Mouse (Mus musculus): ENCODE data around the gene Zcchc8. TPM values are rescaled to one million over a fixed set of nuclear protein-coding genes. Genes with fewer than 3 reads are reported as not detected.

The Zcchc8 gene
- polyA plus RNA-seq, 1 experiment from 2014 or later: 51.9 TPM

DNA sequence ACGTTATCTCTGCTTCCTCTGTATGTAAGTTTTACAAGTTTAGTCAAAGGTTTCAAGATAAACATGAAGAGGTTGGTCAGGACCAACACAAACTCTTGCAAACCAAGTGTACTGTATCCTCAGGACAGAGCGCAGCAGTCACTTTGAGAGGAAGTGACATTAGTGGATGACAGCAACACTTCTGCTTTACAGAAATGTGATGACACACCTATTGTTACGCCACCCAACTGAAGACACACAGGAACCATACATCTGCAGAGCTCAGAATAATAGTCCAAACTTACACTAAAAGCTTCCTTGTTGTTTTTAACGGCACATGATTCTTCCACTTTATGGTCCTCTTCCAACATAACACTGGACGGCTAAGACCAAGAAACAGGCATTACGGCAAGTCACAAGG lies 7.1 kb downstream of the Zcchc8 start:
- Histone ChIP-seq H3K9me3 (replicated peaks) (no peaks in the 10 kb centered on the region), H3K4me2 (no peak overlapping the region), H3K4me3 (no peak overlapping the region), H3K4me1 (peaks cover 19% of the 10 kb centered on the region), H3K36me3 (peaks cover 98% of the 10 kb centered on the region), H3K27me3 (replicated peaks) (no peaks in the 10 kb centered on the region), H3K27ac (no peak overlapping the region), H3K9ac (no peak overlapping the region)
- 90% methylated on average over 6 of the region's 6 CpGs for WGBS (ENCODE audit: insufficient replicate concordance)
- ATAC-seq: no peak

- Histone ChIP-seq H3K4me1 (no peaks in the 10 kb centered on the region), H3K9ac (no peak overlapping the region), H3K4me2 (no peak overlapping the region), H3K9me3 (replicated peaks) (no peaks in the 10 kb centered on the region), H3K27me3 (replicated peaks) (no peaks in the 10 kb centered on the region), H3K36me3 (peaks cover 99% of the 10 kb centered on the region), H3K27ac (no peak overlapping the region), H3K4me3 (no peak overlapping the region)
- ATAC-seq: no peak
- WGBS (ENCODE audit: insufficient replicate concordance): 89% methylated on average over 4 of the region's 4 CpGs
Measured at GRCm38 (mm10) chr5:123709571-123709970, 11.3 kb downstream of the Zcchc8 start.

- ATAC-seq: no peak
- Histone ChIP-seq H3K4me1 (no peaks in the 10 kb centered on the region), H3K4me3 (no peak overlapping the region), H3K27me3 (replicated peaks) (no peaks in the 10 kb centered on the region), H3K4me2 (no peak overlapping the region), H3K36me3 (peaks cover 99% of the 10 kb centered on the region), H3K27ac (no peak overlapping the region), H3K9me3 (replicated peaks) (no peaks in the 10 kb centered on the region), H3K9ac (no peak overlapping the region)
- WGBS (ENCODE audit: insufficient replicate concordance): 92% methylated on average over 12 of the region's 12 CpGs
Measured at GRCm38 (mm10) chr5:123708598-123708997, 12.3 kb downstream of the Zcchc8 start.

GRCm38 (mm10) chr5:123700625-123701024 lies 20.3 kb downstream of the Zcchc8 start:
- Histone ChIP-seq H3K27me3 (replicated peaks) (no peaks in the 10 kb centered on the region), H3K4me2 (no peak overlapping the region), H3K4me1 (no peaks in the 10 kb centered on the region), H3K27ac (no peak overlapping the region), H3K9ac (no peak overlapping the region), H3K9me3 (replicated peaks) (no peaks in the 10 kb centered on the region), H3K4me3 (no peak overlapping the region), H3K36me3 (peaks cover 86% of the 10 kb centered on the region)
- ATAC-seq: no peak
- WGBS (ENCODE audit: insufficient replicate concordance): 81% methylated on average over 11 of the region's 11 CpGs

GRCm38 (mm10) chr5:123699198-123699597 lies 21.7 kb downstream of the Zcchc8 start:
- no peak overlapping the region for H3K9ac ChIP-seq
- H3K36me3 ChIP-seq: peaks cover 72% of the 10 kb centered on the region
- ATAC-seq: 0 out of 2 replicates have a peak, but pooled peaks have one; percentile 24
- 27% methylated on average over 3 of the region's 3 CpGs for WGBS (ENCODE audit: insufficient replicate concordance)
- H3K4me1 ChIP-seq: no peaks in the 10 kb centered on the region
- no peaks in the 10 kb centered on the region for H3K27me3 ChIP-seq (replicated peaks)
- no peak overlapping the region for H3K4me3 ChIP-seq
- H3K4me2 ChIP-seq: no peak overlapping the region
- no peak overlapping the region for H3K27ac ChIP-seq
- no peaks in the 10 kb centered on the region for H3K9me3 ChIP-seq (replicated peaks)

- ATAC-seq: no peak
- Histone ChIP-seq H3K27ac (no peak overlapping the region), H3K9me3 (replicated peaks) (no peaks in the 10 kb centered on the region), H3K9ac (no peak overlapping the region), H3K36me3 (peaks cover 49% of the 10 kb centered on the region), H3K4me3 (no peak overlapping the region), H3K4me1 (no peaks in the 10 kb centered on the region), H3K4me2 (no peak overlapping the region), H3K27me3 (replicated peaks) (no peaks in the 10 kb centered on the region)
- WGBS (ENCODE audit: insufficient replicate concordance): 70% methylated on average over 4 of the region's 4 CpGs
Measured at GRCm38 (mm10) chr5:123696961-123697360, 23.9 kb downstream of the Zcchc8 start.

GRCm38 (mm10) chr5:123696244-123696643 lies 24.7 kb downstream of the Zcchc8 start:
- H3K4me2 ChIP-seq: no peak overlapping the region
- ATAC-seq: no peak
- H3K27ac ChIP-seq: no peak overlapping the region
- no peak overlapping the region for H3K4me3 ChIP-seq
- H3K9ac ChIP-seq: no peak overlapping the region
- 88% methylated on average over 7 of the region's 7 CpGs for WGBS (ENCODE audit: insufficient replicate concordance)
- H3K27me3 ChIP-seq (replicated peaks): no peaks in the 10 kb centered on the region
- peaks cover 42% of the 10 kb centered on the region for H3K36me3 ChIP-seq
- H3K4me1 ChIP-seq: no peaks in the 10 kb centered on the region
- H3K9me3 ChIP-seq (replicated peaks): no peaks in the 10 kb centered on the region

DNA sequence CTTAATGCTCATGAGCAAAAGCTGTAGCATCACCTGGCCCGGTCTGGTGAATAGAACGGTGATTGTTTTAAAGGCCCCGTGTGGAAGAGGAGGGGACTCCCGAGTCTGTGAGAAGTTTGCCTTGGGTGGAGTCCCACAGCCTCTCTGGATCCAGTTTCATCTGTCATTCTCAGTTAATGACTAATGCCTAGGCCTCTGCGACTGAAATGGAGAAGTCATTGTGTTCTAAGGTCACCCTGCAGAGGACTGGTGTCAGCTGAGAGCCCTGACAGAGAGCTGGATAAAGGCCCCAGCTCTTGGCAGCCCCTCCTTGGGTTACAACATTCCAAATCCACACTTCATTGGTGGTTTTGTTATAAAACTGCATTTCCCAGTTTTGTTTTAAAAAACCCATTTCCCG lies 26.4 kb downstream of the Zcchc8 start:
- Histone ChIP-seq H3K9ac (no peak overlapping the region), H3K4me2 (no peak overlapping the region), H3K27ac (no peak overlapping the region), H3K36me3 (peaks cover 24% of the 10 kb centered on the region), H3K9me3 (replicated peaks) (no peaks in the 10 kb centered on the region), H3K27me3 (replicated peaks) (no peaks in the 10 kb centered on the region), H3K4me3 (no peak overlapping the region), H3K4me1 (no peaks in the 10 kb centered on the region)
- 59% methylated on average over 6 of the region's 6 CpGs for WGBS (ENCODE audit: insufficient replicate concordance)
- no peak for ATAC-seq

DNA sequence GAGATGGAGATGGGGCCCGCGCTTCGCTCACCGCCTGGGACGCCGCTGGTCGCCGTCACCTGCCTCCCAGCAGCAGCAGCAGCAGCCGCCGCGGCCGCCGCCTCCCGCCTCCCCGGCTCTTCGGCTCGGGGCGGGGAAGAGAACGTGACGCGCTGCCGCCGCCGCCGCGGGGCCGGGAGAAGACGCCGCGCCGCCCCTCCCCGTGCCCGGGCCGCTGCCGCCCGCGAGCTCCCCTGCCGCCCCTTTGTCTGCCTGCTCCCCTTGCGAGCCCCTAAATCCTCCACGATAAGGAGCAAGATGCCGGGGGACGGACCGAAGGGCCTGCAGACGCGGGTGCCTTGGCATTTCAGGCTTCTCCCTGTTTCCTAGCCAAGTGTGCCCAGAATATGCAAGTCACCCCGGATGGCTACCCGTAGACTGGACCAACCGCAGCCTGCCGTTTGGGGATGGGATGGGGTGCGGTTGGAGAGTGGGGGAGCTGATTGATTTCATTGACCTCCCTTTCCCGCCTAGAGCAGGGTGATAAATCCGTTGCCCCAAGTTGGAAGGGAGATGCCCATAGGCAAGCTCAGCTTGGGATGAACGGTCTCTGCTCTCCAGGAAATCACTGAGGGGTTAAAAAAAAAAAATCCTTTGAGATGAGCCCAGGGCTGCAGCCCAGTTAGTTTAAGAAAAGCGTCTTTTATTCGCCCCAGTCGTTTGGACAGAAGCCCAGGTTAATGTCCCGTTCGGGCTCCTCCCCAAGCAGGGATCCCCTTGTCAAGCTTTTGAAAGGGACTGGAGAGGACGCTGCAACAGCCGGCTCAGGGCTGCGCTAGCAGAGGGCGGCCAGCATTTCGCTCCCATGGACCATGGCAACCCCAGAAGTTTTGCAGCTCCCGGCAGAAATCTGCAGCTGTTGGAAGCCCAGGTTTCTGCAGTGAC lies 36.4 kb downstream of the Zcchc8 start, which contains the start of gene Clip1:
TSS of gene Clip1 (minus strand) at position 398 of the 924 bp plus-strand sequence.
- Histone ChIP-seq H3K9me3 (replicated peaks) (no peaks in the 10 kb centered on the region), H3K4me2 (peak within 1 kb of the TSS; percentile 99), H3K27me3 (replicated peaks) (peaks cover 22% of the 10 kb centered on the region), H3K4me3 (peak within 1 kb of the TSS; percentile 76), H3K36me3 (no peaks in the 10 kb centered on the region), H3K4me1 (peaks cover 30% of the 10 kb centered on the region), H3K27ac (peak within 1 kb of the TSS; percentile 76), H3K9ac (peak within 1 kb of the TSS; percentile 92)
- peak; percentile 79 for ATAC-seq
- WGBS (ENCODE audit: insufficient replicate concordance): 1% methylated on average over 52 of the region's 64 CpGs

DNA sequence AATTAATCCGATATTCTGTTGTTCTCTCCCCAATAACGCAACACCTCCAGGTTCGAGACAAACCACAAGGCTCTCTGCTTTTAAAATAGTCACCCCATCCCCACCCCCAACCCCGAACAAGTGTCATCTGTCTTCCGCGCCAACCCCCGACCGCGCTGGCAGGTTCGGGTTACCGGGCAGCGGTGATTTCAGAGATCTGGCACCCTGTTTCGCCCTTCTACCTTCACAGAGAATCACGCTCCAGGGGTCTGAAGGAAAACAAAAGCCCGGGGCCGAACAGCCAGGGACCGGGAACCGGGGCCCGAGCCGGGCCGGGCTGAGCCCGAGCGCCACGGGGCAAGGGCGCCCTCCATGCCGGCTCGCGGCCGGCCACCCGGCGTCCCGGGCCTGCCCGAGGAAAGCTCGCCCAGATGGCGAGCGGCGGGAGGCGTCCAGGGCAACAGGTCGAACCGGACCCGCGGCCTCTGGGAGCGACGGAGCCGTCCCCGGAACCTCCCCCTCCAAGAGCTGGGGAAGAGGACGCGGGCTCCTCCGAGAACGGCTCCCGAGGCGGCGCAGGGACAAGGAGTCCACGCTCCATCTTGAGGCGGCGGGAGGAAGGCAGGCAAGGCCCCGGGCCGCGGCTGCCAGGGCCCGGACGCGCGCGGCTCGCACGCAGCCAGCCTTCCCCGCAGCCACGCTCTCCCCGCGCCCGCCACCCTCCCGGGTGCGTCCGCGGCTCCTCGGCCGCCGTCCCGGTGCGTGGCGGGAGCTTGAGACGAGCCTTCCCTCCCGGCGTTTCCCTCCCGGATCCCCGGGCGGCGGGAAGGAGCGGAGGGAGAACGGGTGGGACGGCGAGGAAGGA lies 37.3 kb downstream of the Zcchc8 start:
- Histone ChIP-seq H3K4me2 (peak overlapping the region; percentile 99), H3K4me1 (peaks cover 34% of the 10 kb centered on the region), H3K27me3 (replicated peaks) (peaks cover 22% of the 10 kb centered on the region), H3K9ac (peak overlapping the region; percentile 92), H3K4me3 (peak overlapping the region; percentile 76), H3K27ac (peak overlapping the region; percentile 76), H3K9me3 (replicated peaks) (no peaks in the 10 kb centered on the region), H3K36me3 (no peaks in the 10 kb centered on the region)
- peak; percentile 73 for ATAC-seq
- WGBS (ENCODE audit: insufficient replicate concordance): 1% methylated on average over 76 of the region's 92 CpGs

- no peak overlapping the region; the same call in 1 of the 2 replicates for H3K27ac ChIP-seq
- no peaks in the 10 kb centered on the region for H3K9me3 ChIP-seq (replicated peaks)
- H3K36me3 ChIP-seq: no peaks in the 10 kb centered on the region
- H3K9ac ChIP-seq: peak overlapping the region; percentile 92
- peaks cover 34% of the 10 kb centered on the region for H3K4me1 ChIP-seq
- 6% methylated on average over 6 of the region's 6 CpGs for WGBS (ENCODE audit: insufficient replicate concordance)
- peak overlapping the region; percentile 76 for H3K4me3 ChIP-seq
- 0 out of 2 replicates have a peak, but pooled peaks have one; percentile 8 for ATAC-seq
- H3K27me3 ChIP-seq (replicated peaks): peaks cover 22% of the 10 kb centered on the region
- peak overlapping the region; percentile 99 for H3K4me2 ChIP-seq
Measured at GRCm38 (mm10) chr5:123683043-123683376, 37.9 kb downstream of the Zcchc8 start.

DNA sequence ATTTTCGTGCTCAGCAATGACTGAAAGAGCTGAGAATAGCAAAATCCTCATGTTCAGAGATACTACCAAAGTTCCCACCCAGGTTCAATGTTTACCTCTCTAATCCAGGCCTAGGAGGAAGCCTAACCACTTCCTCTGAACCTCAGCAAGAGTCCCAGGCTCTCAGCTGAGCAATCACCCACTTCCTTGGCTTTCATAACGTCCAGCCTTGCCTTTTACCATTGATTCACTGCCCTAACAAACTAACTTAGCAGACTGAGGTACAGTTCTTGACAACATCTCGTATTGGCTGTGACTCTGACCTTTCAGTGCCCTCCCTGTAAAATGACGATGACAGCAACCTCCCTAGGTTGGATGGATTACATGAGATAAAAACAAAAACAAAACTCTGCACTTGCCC lies 38.5 kb downstream of the Zcchc8 start:
- ATAC-seq: no peak
- Histone ChIP-seq H3K4me2 (peak overlapping the region; percentile 99), H3K4me1 (peaks cover 34% of the 10 kb centered on the region), H3K36me3 (no peaks in the 10 kb centered on the region), H3K27me3 (replicated peaks) (peaks cover 22% of the 10 kb centered on the region), H3K4me3 (peak overlapping the region; percentile 76), H3K27ac (no peak overlapping the region), H3K9me3 (replicated peaks) (no peaks in the 10 kb centered on the region), H3K9ac (no peak overlapping the region)
- 25% methylated on average over 4 of the region's 4 CpGs for WGBS (ENCODE audit: insufficient replicate concordance)
